Mouse (Mus musculus): ENCODE data around the gene Slc52a3.

Gene Slc52a3

GRCm38 (mm10) chr2:152048003-152048980 is 52.0 kb downstream of the Slc52a3 start:
- no peak for DNase-seq (ENCODE audit: low read depth, low spot score)

- DNase-seq (ENCODE audit: low read depth, low spot score) = peak; percentile 66
These were observed 52.7 kb downstream of the Slc52a3 start for GRCm38 (mm10) chr2:152048981-152049441.

GRCm38 (mm10) chr2:152049611-152050270 is 53.4 kb downstream of the Slc52a3 start:
- no peak for DNase-seq (ENCODE audit: low read depth, low spot score)

DNA sequence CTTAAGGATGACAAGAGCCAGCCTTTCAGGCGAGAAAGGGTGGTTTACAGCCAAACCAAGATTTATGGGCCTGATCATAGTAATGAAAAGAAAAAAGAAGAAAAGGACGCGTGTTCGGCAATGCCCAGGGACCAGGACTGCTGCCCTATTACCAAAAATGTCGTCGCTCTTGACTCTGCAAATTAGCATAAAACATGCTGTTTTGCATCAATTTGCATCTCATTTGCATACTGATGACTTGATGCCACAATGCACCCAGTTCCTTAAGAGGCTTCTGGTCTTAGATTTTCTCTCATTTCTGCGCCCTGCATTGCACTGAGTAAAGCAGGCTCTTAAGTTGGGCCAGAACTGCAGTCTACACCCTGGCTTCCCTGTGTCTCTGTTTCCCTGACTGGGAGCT is 54.0 kb downstream of the Slc52a3 start:
- no peak for DNase-seq (ENCODE audit: low read depth, low spot score)

GRCm38 (mm10) chr2:152051985-152052384 is 55.7 kb downstream of the Slc52a3 start:
- no peak for DNase-seq (ENCODE audit: low read depth, low spot score)

GRCm38 (mm10) chr2:152055406-152055805 is 59.1 kb downstream of the Slc52a3 start:
- DNase-seq (ENCODE audit: low read depth, low spot score) = no peak

DNA sequence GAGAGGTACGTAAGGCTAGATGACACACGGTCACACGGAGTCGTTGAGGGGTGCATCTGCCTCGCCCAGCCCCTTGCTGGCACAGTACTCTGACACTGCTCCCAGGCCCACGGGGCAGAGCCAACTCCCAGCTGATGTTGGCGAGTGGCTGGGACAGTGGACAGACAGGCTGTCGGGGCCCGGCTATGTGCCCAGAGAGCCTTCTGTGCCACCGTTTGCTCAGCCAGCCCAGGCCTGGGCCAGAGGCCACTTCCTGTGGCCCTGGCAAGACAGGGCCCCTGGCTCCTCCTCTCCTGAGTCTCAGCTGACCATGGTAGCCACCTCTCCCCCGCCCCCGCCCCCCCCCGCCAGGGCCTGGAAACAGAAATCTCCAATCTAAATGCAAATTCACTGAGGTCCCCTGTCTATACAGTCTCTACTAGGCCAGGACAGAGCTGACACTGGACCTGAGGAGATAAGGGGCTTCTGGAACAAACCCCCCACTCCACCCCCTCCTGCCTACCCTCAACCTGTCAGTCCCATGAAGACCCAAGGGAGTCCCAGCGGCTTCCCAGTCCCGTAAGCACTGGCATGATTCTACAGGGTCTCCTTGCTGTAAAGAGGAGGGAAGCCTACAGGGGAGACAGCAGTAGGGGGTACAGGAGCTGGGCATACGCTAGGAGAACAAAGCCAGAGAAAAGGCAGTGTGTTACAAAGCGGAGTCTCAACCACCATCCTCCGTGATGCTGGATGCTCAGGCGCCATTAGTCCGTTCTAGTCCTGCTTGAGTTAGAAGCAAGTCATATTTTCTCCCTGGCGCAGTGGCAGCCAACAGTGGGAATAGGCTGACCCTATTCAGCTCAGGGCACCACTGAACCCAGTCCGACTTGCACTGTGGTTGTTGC is 60.3 kb downstream of the Slc52a3 start:
- no peak for DNase-seq (ENCODE audit: low read depth, low spot score)

DNA sequence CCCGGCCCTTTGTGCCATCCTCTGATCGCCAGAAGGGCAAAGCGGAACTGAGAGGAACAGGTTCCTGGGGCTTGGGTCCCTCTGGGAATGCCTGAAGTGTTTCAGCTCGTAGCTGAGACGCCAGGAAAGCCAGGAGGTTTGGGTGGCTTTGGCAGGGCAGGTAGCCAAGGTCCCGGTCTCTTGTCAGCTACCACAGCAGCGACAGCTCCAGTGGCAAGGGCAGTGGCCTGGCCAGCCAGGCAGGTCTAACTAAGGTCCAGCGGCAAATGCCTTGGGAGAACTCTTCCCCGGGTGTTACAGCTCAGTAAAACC is 60.9 kb downstream of the Slc52a3 start:
- no peak for DNase-seq (ENCODE audit: low read depth, low spot score)

Measured in ZHBTc4 (cell line).